In genomic region chr19:43678467-43679003, GRCm38 (mm10) we compare ENCODE assay signal across 27 mouse cellular contexts. TPM values are rescaled to one million over a fixed set of nuclear protein-coding genes. Genes with fewer than 3 reads are reported as not detected.
DNase-seq lines count a peak whose midpoint lies in the region; ATAC-seq and TF ChIP-seq lines count a peak whose summit lies in the region.
"Had no signal": no experiment of that assay in that cellular context is flagged by ENCODE, and none has a peak within 500 bp of the region (broad histone marks: within the 10 kb centered on the region; RNA-seq: fewer than 3 reads in every experiment).

No protein-coding gene starts in this region.

- DNase-seq in layer of hippocampus, adult 2 months (ENCODE audit: low spot score in 2 of 2) = no peak
- DNase-seq in layer of hippocampus, postnatal 25 days (ENCODE audit: extremely low spot score in 1 of 2, low spot score in 1 of 2) = no peak
- DNase-seq in spleen, adult 2 months (ENCODE audit: low read depth in 1 of 2, low spot score in 2 of 2) = no peak
- DNase-seq in spleen, adult 18-20 months = no peak
- no peak for DNase-seq in left cerebral cortex, postnatal 36 days (ENCODE audit: low spot score in 2 of 2)
- DNase-seq: adrenal gland, adult 8-10 months; cerebellum, adult 2 months; cerebellum, postnatal 25 days; forebrain, postnatal 0 days; gastrocnemius, postnatal 25 days; heart, postnatal 4 days; kidney, postnatal 4 days; layer of hippocampus, adult 9-11 months; lung, postnatal 14 days; midbrain, embryonic 14.5 days; right cerebral cortex, postnatal 14 days had no signal

- peaks cover 10% of the 10 kb centered on the region; the same call in 1 of the 2 replicates for H3K4me1 ChIP-seq in spleen, adult 2 months (ENCODE audit: control insufficient read depth, insufficient read depth, insufficient read length)
- H3K4me1 ChIP-seq in intestine, embryonic 15.5 days (replicated peaks) = peaks cover 4% of the 10 kb centered on the region

- H3K27me3 ChIP-seq in spleen, adult 2 months (ENCODE audit: control insufficient read depth, insufficient read depth, low read length) = no peaks in the 10 kb centered on the region
- H3K27me3 ChIP-seq in intestine, embryonic 15.5 days (replicated peaks) = no peaks in the 10 kb centered on the region
- H3K27me3 ChIP-seq: embryonic facial prominence, embryonic 12.5 days; heart, embryonic 15.5 days; kidney, embryonic 15.5 days; neural tube, embryonic 12.5 days had no signal

- intact Hi-C loops in left cerebral cortex, postnatal 36 days (cut with DNase I) = no loop called here

- TF ChIP-seq CTCF in layer of hippocampus, adult 2 months (conservative IDR thresholded peaks at IDR 0.05) = no peak
- no peak for TF ChIP-seq CTCF in spleen, adult 2 months (IDR thresholded peaks at IDR 0.05; ENCODE audit: extremely low read depth, insufficient read depth, insufficient read length, insufficient replicate concordance)

- no peak for TF ChIP-seq POLR2A in spleen, adult 2 months (IDR thresholded peaks at IDR 0.05; ENCODE audit: low read depth, low read length)

- no peak overlapping the region for H3K4me3 ChIP-seq in layer of hippocampus, adult 2 months
- no peak overlapping the region for H3K4me3 ChIP-seq in spleen, adult 2 months (ENCODE audit: extremely low read depth, insufficient read depth, insufficient read length)
- no peak overlapping the region for H3K4me3 ChIP-seq in intestine, embryonic 15.5 days (replicated peaks)
- H3K4me3 ChIP-seq: embryonic facial prominence, embryonic 12.5 days; heart, embryonic 15.5 days; kidney, embryonic 15.5 days; left cerebral cortex, adult 2 months; neural tube, embryonic 12.5 days had no signal

- H3K9ac ChIP-seq in intestine, embryonic 15.5 days = no peak overlapping the region
- H3K9ac ChIP-seq: embryonic facial prominence, embryonic 12.5 days; forebrain, postnatal 0 days; heart, embryonic 15.5 days; hindbrain, embryonic 14.5 days; kidney, embryonic 15.5 days; liver, embryonic 14.5 days; neural tube, embryonic 12.5 days had no signal

- H3K4me2 ChIP-seq in intestine, embryonic 15.5 days (replicated peaks) = no peak overlapping the region
- H3K4me2 ChIP-seq: embryonic facial prominence, embryonic 12.5 days; heart, embryonic 15.5 days; hindbrain, embryonic 14.5 days; kidney, embryonic 15.5 days; neural tube, embryonic 12.5 days had no signal

- H3K36me3 ChIP-seq in spleen, adult 2 months (ENCODE audit: control insufficient read depth, insufficient read depth, low read length) = no peaks in the 10 kb centered on the region
- H3K36me3 ChIP-seq in intestine, embryonic 15.5 days = no peaks in the 10 kb centered on the region
- H3K36me3 ChIP-seq: embryonic facial prominence, embryonic 12.5 days; heart, embryonic 15.5 days; kidney, embryonic 15.5 days; neural tube, embryonic 12.5 days had no signal

- 71% methylated on average over 8 of the region's 8 CpGs for WGBS in spleen, adult 2 months
- WGBS in intestine, embryonic 15.5 days = 61% methylated on average over 8 of the region's 8 CpGs

- peak overlapping the region; percentile 36; the same call in 1 of the 2 replicates for H3K27ac ChIP-seq in layer of hippocampus, adult 2 months
- peak overlapping the region; percentile 8; the same call in 1 of the 2 replicates for H3K27ac ChIP-seq in spleen, adult 2 months (ENCODE audit: insufficient read depth, low read length)
- H3K27ac ChIP-seq in intestine, embryonic 15.5 days = peak overlapping the region; percentile 15; the same call in 1 of the 2 replicates
- H3K27ac ChIP-seq: embryonic facial prominence, embryonic 12.5 days; hindbrain, embryonic 14.5 days; kidney, embryonic 15.5 days; left cerebral cortex, adult 2 months; liver, embryonic 14.5 days; neural tube, embryonic 12.5 days had no signal

- no peak for ATAC-seq in intestine, embryonic 15.5 days
- no peak for ATAC-seq in frontal cortex, adult (ENCODE audit: low TSS enrichment)
- ATAC-seq: activated CD4-positive, CD25-positive, alpha-beta regulatory T cell, adult 4 months; forebrain, postnatal 0 days; inflammation-experienced regulatory T-cells, adult 6 months had no signal

- no peaks in the 10 kb centered on the region for H3K9me3 ChIP-seq in intestine, embryonic 15.5 days
- H3K9me3 ChIP-seq: embryonic facial prominence, embryonic 12.5 days; heart, embryonic 15.5 days; kidney, embryonic 15.5 days; neural tube, embryonic 12.5 days had no signal

RNA-seq across cellular contexts. Expression of gene Slc25a28, which starts 3.9 kb away (rescaled TPM):
- total RNA-seq in layer of hippocampus, adult 2 months (2021) = 10 to 100 TPM; 44.3 to 45.2 TPM
- total RNA-seq in layer of hippocampus, postnatal 25 days (2021) = 10 to 100 TPM; 38.4 to 44.5 TPM
- 56.4 and 76.9 TPM in 2 replicates for polyA plus RNA-seq in spleen, adult 2 months (2012; rRNA removed)
- polyA plus RNA-seq in intestine, embryonic 15.5 days (2015; fragmentation: Nextera tagmentation; extraction: Ambion mirVana) = 19.1 and 19.9 TPM in 2 replicates
- total RNA-seq in left cerebral cortex, postnatal 36 days (2021) = 10 to 100 TPM; 39.2 to 39.9 TPM

RNA-seq across cellular contexts. Expression of gene Entpd7, which starts 10.9 kb away (rescaled TPM):
- total RNA-seq in layer of hippocampus, adult 2 months (2021) = 10 to 100 TPM; 19.1 to 20.2 TPM
- total RNA-seq in layer of hippocampus, postnatal 25 days (2021) = 10 to 100 TPM; 18.3 to 21.5 TPM
- 3.5 and 4.6 TPM in 2 replicates for polyA plus RNA-seq in spleen, adult 2 months (2012; rRNA removed)
- polyA plus RNA-seq in intestine, embryonic 15.5 days (2015; fragmentation: Nextera tagmentation; extraction: Ambion mirVana) = 21.1 and 24.4 TPM in 2 replicates
- total RNA-seq in left cerebral cortex, postnatal 36 days (2021) = 10 to 100 TPM; 22.5 to 23.3 TPM
